Mouse (Mus musculus) testis, adult 2 months (tissue): ENCODE measurements at regions not wholly inside any gene's neighbourhood (a gene's known extent, or its start where the extent isn't known, plus 50 kb on each side); places are given as distances from the start of the nearest gene placed in this dataset.

Source experiments
- H3K27ac ChIP-seq: fragments of 200-500 bp; 2 replicates; pipeline ENCODE4 v1.5.1; 2012; ENCODE audit warnings: low read depth, low read length; ENCODE audit not compliant: control insufficient read depth, insufficient read depth
- H3K27me3 ChIP-seq: fragments of 200-500 bp; 2 replicates; pipeline ENCODE4 v1.6.1; 2012; ENCODE audit warnings: mild to moderate bottlenecking, low read length, moderate library complexity; ENCODE audit not compliant: control insufficient read depth, insufficient read depth
- H3K36me3 ChIP-seq: fragments of 200-500 bp; 2 replicates; pipeline ENCODE4 v1.6.1; 2012; ENCODE audit warnings: mild to moderate bottlenecking, low read length; ENCODE audit not compliant: control insufficient read depth, insufficient read depth
- H3K4me1 ChIP-seq: fragments of 200-500 bp; 2 replicates; pipeline ENCODE4 v1.6.1; 2012; ENCODE audit warnings: low read length; ENCODE audit not compliant: control insufficient read depth, insufficient read depth
- H3K4me3 ChIP-seq: fragments of 200-500 bp; 2 replicates; pipeline ENCODE4 v1.5.1; 2012; ENCODE audit warnings: low read depth, mild to moderate bottlenecking, low read length, moderate library complexity, mixed read lengths; ENCODE audit not compliant: control insufficient read depth
- CTCF ChIP-seq: fragments of 200-500 bp; IDR thresholded peaks from 2 replicates; pipeline ENCODE4 v1.5.1; 2012; ENCODE audit warnings: low read depth, mild to moderate bottlenecking, inconsistent platforms, low read length, moderate library complexity; ENCODE audit not compliant: control insufficient read depth, insufficient read depth, insufficient replicate concordance
- POLR2A ChIP-seq: fragments of 200-500 bp; IDR thresholded peaks from 2 replicates; pipeline ENCODE4 v1.6.1; 2012; ENCODE audit warnings: low read depth, mild to moderate bottlenecking, inconsistent platforms, low read length, moderate library complexity; ENCODE audit not compliant: control insufficient read depth

- no peak overlapping the region for H3K27ac ChIP-seq
- no peaks in the 10 kb centered on the region for H3K4me1 ChIP-seq
- no peaks in the 10 kb centered on the region for H3K36me3 ChIP-seq
- H3K27me3 ChIP-seq, result no peaks in the 10 kb centered on the region
- no peak for TF ChIP-seq POLR2A
- TF ChIP-seq CTCF, result no peak
- H3K4me3 ChIP-seq, result no peak overlapping the region
Observed at GRCm38 (mm10) chr9:30344866-30345265, 82.0 kb upstream of the Snx19 start.

DNA sequence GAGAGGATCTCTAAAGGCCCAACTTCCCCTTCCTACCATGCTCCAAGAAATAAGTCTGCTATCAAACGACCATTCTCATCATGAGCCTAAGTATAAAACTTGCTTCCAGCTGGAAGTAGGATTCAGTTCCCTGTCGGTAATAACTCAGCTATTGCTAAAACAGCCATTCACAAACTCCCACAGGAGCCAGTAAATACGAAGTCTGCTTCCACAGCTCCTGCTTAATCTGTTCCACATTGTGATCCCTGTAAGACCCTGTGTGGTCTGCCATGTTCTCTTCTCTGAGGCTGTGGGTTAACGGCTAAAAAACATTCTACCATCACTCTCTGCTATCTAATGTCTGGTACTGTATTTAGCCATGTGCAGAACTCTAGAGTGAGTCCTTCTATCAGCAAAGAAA lies 72.9 kb upstream of the Snx19 start:
- TF ChIP-seq CTCF (no peak), POLR2A (no peak)

GRCm38 (mm10) chr9:30355642-30356041 lies 71.3 kb upstream of the Snx19 start:
- no peak overlapping the region for H3K4me3 ChIP-seq
- H3K4me1 ChIP-seq, result no peaks in the 10 kb centered on the region
- no peak overlapping the region for H3K27ac ChIP-seq
- no peaks in the 10 kb centered on the region for H3K27me3 ChIP-seq
- TF ChIP-seq CTCF, result no peak
- H3K36me3 ChIP-seq, result no peaks in the 10 kb centered on the region

More for the DNA sequence above, 72.9 kb upstream of the Snx19 start:
- Histone ChIP-seq H3K4me3 (no peak overlapping the region), H3K27ac (no peak overlapping the region), H3K4me1 (no peaks in the 10 kb centered on the region), H3K36me3 (no peaks in the 10 kb centered on the region), H3K27me3 (no peaks in the 10 kb centered on the region)

GRCm38 (mm10) chr9:30369554-30370440 lies 57.1 kb upstream of the Snx19 start:
- Histone ChIP-seq H3K36me3 (no peaks in the 10 kb centered on the region), H3K4me1 (no peaks in the 10 kb centered on the region), H3K27me3 (no peaks in the 10 kb centered on the region), H3K27ac (no peak overlapping the region), H3K4me3 (no peak overlapping the region)
- TF ChIP-seq CTCF, result no peak
- TF ChIP-seq POLR2A, result no peak

- Histone ChIP-seq H3K4me3 (no peak overlapping the region), H3K27ac (no peak overlapping the region), H3K27me3 (no peaks in the 10 kb centered on the region), H3K36me3 (no peaks in the 10 kb centered on the region), H3K4me1 (no peaks in the 10 kb centered on the region)
- no peak for TF ChIP-seq CTCF
- TF ChIP-seq POLR2A, result no peak
Observed at GRCm38 (mm10) chr9:30370789-30371188, 56.1 kb upstream of the Snx19 start.

DNA sequence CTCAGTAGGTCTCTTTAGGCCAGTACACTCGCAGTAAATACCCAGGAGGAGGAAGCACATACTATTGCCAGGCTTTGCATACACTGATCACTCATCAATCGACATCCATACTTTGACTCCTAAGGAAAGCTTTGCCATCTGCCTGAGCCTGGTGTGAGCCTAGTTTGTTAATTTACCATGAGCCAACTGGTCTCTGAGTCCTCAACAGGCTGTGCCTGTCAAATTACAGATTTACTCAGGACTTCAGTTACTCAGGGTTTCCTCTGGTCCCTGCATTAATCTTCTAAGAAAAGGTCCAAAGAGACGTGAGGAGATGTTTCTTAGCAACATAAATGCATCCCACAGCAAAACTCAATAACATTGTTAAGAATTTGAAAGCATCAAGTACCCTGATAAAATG lies 50.0 kb upstream of the Snx19 start:
- TF ChIP-seq POLR2A (no peak), CTCF (no peak)
- H3K4me1 ChIP-seq, result no peaks in the 10 kb centered on the region
- no peak overlapping the region for H3K4me3 ChIP-seq
- H3K27ac ChIP-seq, result no peak overlapping the region
- no peaks in the 10 kb centered on the region for H3K27me3 ChIP-seq
- no peaks in the 10 kb centered on the region for H3K36me3 ChIP-seq
